Mouse (Mus musculus) heart, postnatal 0 days (tissue): ENCODE measurements around the gene Olfr52. TPM values are rescaled to one million over a fixed set of nuclear protein-coding genes. Genes with fewer than 3 reads are reported as not detected.

Experiments
- ATAC-seq: fragments of 200-750 bp; cut with Nextera tagmentation; 2 replicates; pipeline ENCODE4 v1.8.0; 2017; ENCODE audit warnings: low read depth, moderate number of reproducible peaks, moderate library complexity; ENCODE audit not compliant: insufficient read depth
- DNase-seq: peaks from one replicate; pipeline ENCODE4 v3.0.0-alpha.2; 2016; ENCODE audit warnings: low spot score
- H3K27ac ChIP-seq: fragments of 300-500 bp; sonication (generic); 2 replicates; pipeline ENCODE4 v1.5.1; 2014; ENCODE audit warnings: low read depth, mild to moderate bottlenecking
- H3K27me3 ChIP-seq: fragments of 300-500 bp; sonication (generic); 2 replicates; pipeline ENCODE4 v1.6.1; 2014; ENCODE audit warnings: low read length, mixed read lengths; ENCODE audit not compliant: control insufficient read depth, insufficient read depth
- H3K36me3 ChIP-seq: fragments of 300-500 bp; sonication (generic); replicated peaks from 2 replicates; pipeline ENCODE4 v1.6.1; 2014; ENCODE audit warnings: low read length, mixed read lengths; ENCODE audit not compliant: control insufficient read depth, insufficient read depth
- H3K4me1 ChIP-seq: fragments of 300-500 bp; sonication (generic); 2 replicates; pipeline ENCODE4 v1.6.1; 2014; ENCODE audit warnings: antibody characterized with exemption; ENCODE audit not compliant: control insufficient read depth, insufficient read depth
- H3K4me2 ChIP-seq: fragments of 300-500 bp; sonication (generic); 2 replicates; pipeline ENCODE4 v1.6.1; 2014; ENCODE audit warnings: low read depth, mild to moderate bottlenecking, low read length, moderate library complexity
- H3K4me3 ChIP-seq: fragments of 300-500 bp; sonication (generic); 2 replicates; pipeline ENCODE4 v1.5.1; 2014; ENCODE audit warnings: low read depth, low read length
- H3K9ac ChIP-seq: fragments of 300-500 bp; sonication (generic); replicated peaks from 2 replicates; pipeline ENCODE4 v1.6.1; 2014; ENCODE audit warnings: low read depth, low read length, mixed read lengths
- H3K9me3 ChIP-seq: fragments of 300-500 bp; sonication (generic); replicated peaks from 2 replicates; pipeline ENCODE4 v1.6.1; 2016; ENCODE audit warnings: low read length; ENCODE audit not compliant: control insufficient read depth
- CTCF ChIP-seq: IDR thresholded peaks from 2 replicates; pipeline ENCODE4 v1.5.1; 2016; ENCODE audit warnings: antibody characterized with exemption, control low read depth, low read depth
- EP300 ChIP-seq: IDR thresholded peaks from 2 replicates; pipeline ENCODE4 v1.6.1; 2016; ENCODE audit warnings: antibody characterized with exemption, low read depth
- WGBS: fragments of 180-500 bp; shearing (Covaris S2); extraction: QIAGEN DNeasy Blood & Tissue Kit; methylation state at CpG from one replicate; pipeline ENCODE4 v1.1.7; 2014; 5-methylcytosine and 5-hydroxymethylcytosine counted together
- polyA plus RNA-seq: library from polyadenylated mRNA; unstranded; fragments of >200 nt; fragmentation: Nextera tagmentation; extraction: Ambion mirVana; gene quantifications from 2 replicates; pipeline ENCODE4 v1.2.1, GENCODE M21; 2015
- total RNA-seq: library from RNA; depleted of rRNA; stranded (reverse); fragments of >200 nt; gene quantifications from 2 replicates; pipeline ENCODE4 v1.2.3, GENCODE M21; 2014; ENCODE audit warnings: low replicate concordance; rRNA removed

Gene Olfr52
- total RNA-seq, result not detected in 2 replicates
- not detected in 2 replicates for polyA plus RNA-seq

- H3K4me1 ChIP-seq, result no peaks in the 10 kb centered on the region
- DNase-seq (no peak), ATAC-seq (no peak)
- H3K4me2 ChIP-seq, result no peak within 1 kb of the TSS
- no peak within 1 kb of the TSS for H3K27ac ChIP-seq
- TF ChIP-seq CTCF (no peak), EP300 (no peak)
- no peaks in the 10 kb centered on the region for H3K36me3 ChIP-seq
- no peaks in the 10 kb centered on the region for H3K27me3 ChIP-seq
- no peaks in the 10 kb centered on the region for H3K9me3 ChIP-seq
- H3K9ac ChIP-seq, result no peak within 1 kb of the TSS
- no peak within 1 kb of the TSS for H3K4me3 ChIP-seq
These were observed at the start of gene Olfr52 for GRCm38 (mm10) chr2:86185583-86185982. Gene Olfr52, minus strand, starts transcription at chr2:86185683.

- no peaks in the 10 kb centered on the region for H3K36me3 ChIP-seq
- no peak within 1 kb of the TSS for H3K27ac ChIP-seq
- no peak for TF ChIP-seq CTCF
- no peak for DNase-seq
- no peak within 1 kb of the TSS for H3K4me3 ChIP-seq
- no peaks in the 10 kb centered on the region for H3K9me3 ChIP-seq
- H3K9ac ChIP-seq, result no peak within 1 kb of the TSS
- no peaks in the 10 kb centered on the region for H3K27me3 ChIP-seq
- WGBS, result 81% methylated on average over 1 of the region's 1 CpGs
- ATAC-seq, result no peak
- H3K4me1 ChIP-seq, result no peaks in the 10 kb centered on the region
- no peak within 1 kb of the TSS for H3K4me2 ChIP-seq
These were observed 45.8 kb upstream of the Olfr52 start, which contains the start of gene Olfr1047 for GRCm38 (mm10) chr2:86231301-86231700. Gene Olfr1047, minus strand, starts transcription at chr2:86231401.

GRCm38 (mm10) chr2:86219214-86219613 lies 33.7 kb upstream of the Olfr52 start, which contains the start of gene Olfr1046:
Gene Olfr1046, minus strand, starts transcription at chr2:86219314.
- ATAC-seq (no peak), DNase-seq (no peak)
- no peak for TF ChIP-seq CTCF
- no peak for TF ChIP-seq EP300
- Histone ChIP-seq H3K36me3 (no peaks in the 10 kb centered on the region), H3K4me1 (no peaks in the 10 kb centered on the region), H3K4me2 (no peak within 1 kb of the TSS), H3K9me3 (no peaks in the 10 kb centered on the region), H3K9ac (no peak within 1 kb of the TSS), H3K4me3 (no peak within 1 kb of the TSS), H3K27ac (no peak within 1 kb of the TSS), H3K27me3 (no peaks in the 10 kb centered on the region)
- WGBS, result 58% methylated on average over 2 of the region's 2 CpGs

GRCm38 (mm10) chr2:86202909-86203308 lies 17.4 kb upstream of the Olfr52 start, which contains the start of gene Olfr1045:
Gene Olfr1045, minus strand, starts transcription at chr2:86203009.
- Histone ChIP-seq H3K27me3 (no peaks in the 10 kb centered on the region), H3K4me1 (no peaks in the 10 kb centered on the region)

GRCm38 (mm10) chr2:86195863-86196262 lies 10.4 kb upstream of the Olfr52 start:
- Histone ChIP-seq H3K9ac (no peak overlapping the region), H3K36me3 (no peaks in the 10 kb centered on the region), H3K27ac (no peak overlapping the region), H3K4me1 (no peaks in the 10 kb centered on the region), H3K9me3 (no peaks in the 10 kb centered on the region), H3K4me2 (no peak overlapping the region), H3K4me3 (no peak overlapping the region), H3K27me3 (no peaks in the 10 kb centered on the region)
- TF ChIP-seq EP300 (no peak), CTCF (no peak)
- no peak for DNase-seq
- 9% methylated on average over 1 of the region's 1 CpGs for WGBS
- ATAC-seq, result no peak

More at GRCm38 (mm10) chr2:86202909-86203308, 17.4 kb upstream of the Olfr52 start, which contains the start of gene Olfr1045:
- no peaks in the 10 kb centered on the region for H3K9me3 ChIP-seq
- H3K4me3 ChIP-seq, result no peak within 1 kb of the TSS
- no peak within 1 kb of the TSS for H3K4me2 ChIP-seq
- ATAC-seq (no peak), DNase-seq (no peak)
- TF ChIP-seq CTCF, result no peak
- no peak for TF ChIP-seq EP300
- no peak within 1 kb of the TSS for H3K27ac ChIP-seq
- no peak within 1 kb of the TSS for H3K9ac ChIP-seq
- H3K36me3 ChIP-seq, result no peaks in the 10 kb centered on the region

- Histone ChIP-seq H3K27me3 (no peaks in the 10 kb centered on the region), H3K9me3 (no peaks in the 10 kb centered on the region), H3K4me1 (no peaks in the 10 kb centered on the region), H3K9ac (no peak overlapping the region), H3K36me3 (no peaks in the 10 kb centered on the region), H3K4me3 (no peak overlapping the region), H3K4me2 (no peak overlapping the region), H3K27ac (no peak overlapping the region)
- WGBS, result 66% methylated on average over 3 of the region's 3 CpGs
- TF ChIP-seq CTCF (no peak), EP300 (no peak)
- ATAC-seq (no peak), DNase-seq (no peak)
These were observed 5.5 kb downstream of the Olfr52 start for GRCm38 (mm10) chr2:86179950-86180349.
